Mouse (Mus musculus): ENCODE results near the gene Acvr1b.
A peak's percentile ranks its signal among the peaks of the same experiment; 100 is the strongest.

Gene Acvr1b

GRCm38 (mm10) chr15:101146100-101146965, 27.5 kb upstream of the Acvr1b start:
- DNase-seq: no peak

GRCm38 (mm10) chr15:101147115-101147909, 26.6 kb upstream of the Acvr1b start:
- DNase-seq: no peak

- no peak for DNase-seq
Observed at GRCm38 (mm10) chr15:101147910-101148273, 26.0 kb upstream of the Acvr1b start.

GRCm38 (mm10) chr15:101148604-101149003, 25.3 kb upstream of the Acvr1b start:
- no peak for DNase-seq

GRCm38 (mm10) chr15:101151409-101152261, 22.2 kb upstream of the Acvr1b start:
- DNase-seq: no peak

GRCm38 (mm10) chr15:101154700-101155616, 18.9 kb upstream of the Acvr1b start:
- DNase-seq: no peak

- no peak for DNase-seq
Observed at GRCm38 (mm10) chr15:101160128-101160527, 13.7 kb upstream of the Acvr1b start.

GRCm38 (mm10) chr15:101160591-101160990, 13.3 kb upstream of the Acvr1b start:
- no peak for DNase-seq

- DNase-seq: no peak
Observed at GRCm38 (mm10) chr15:101161534-101161933, 12.3 kb upstream of the Acvr1b start.

GRCm38 (mm10) chr15:101163056-101163458, 10.8 kb upstream of the Acvr1b start:
- DNase-seq: peak; percentile 45

- peak; percentile 40 for DNase-seq
Observed at GRCm38 (mm10) chr15:101163854-101164253, 10.0 kb upstream of the Acvr1b start.

- peak; percentile 52 for DNase-seq
Observed at GRCm38 (mm10) chr15:101164291-101164690, 9.6 kb upstream of the Acvr1b start.

- peak; percentile 80 for DNase-seq
Observed at GRCm38 (mm10) chr15:101165658-101166437, 8.0 kb upstream of the Acvr1b start.

- peak; percentile 45 for DNase-seq
Observed at GRCm38 (mm10) chr15:101167553-101167952, 6.3 kb upstream of the Acvr1b start.

GRCm38 (mm10) chr15:101169910-101170309, 4.0 kb upstream of the Acvr1b start:
- DNase-seq: no peak

GRCm38 (mm10) chr15:101170413-101170980, 3.4 kb upstream of the Acvr1b start:
- no peak for DNase-seq

- no peak for DNase-seq
Observed at GRCm38 (mm10) chr15:101171272-101171671, 2.6 kb upstream of the Acvr1b start.

GRCm38 (mm10) chr15:101172016-101172415, 1.9 kb upstream of the Acvr1b start:
- no peak for DNase-seq

GRCm38 (mm10) chr15:101174294-101175130, 645 bp downstream of the Acvr1b start:
- DNase-seq: no peak

- no peak for DNase-seq
Observed at GRCm38 (mm10) chr15:101175131-101175460, 1.2 kb downstream of the Acvr1b start.

Data from kidney, postnatal 14 days (tissue).